Mouse (Mus musculus) limb, embryonic 14.5 days (tissue): Measurements from ENCODE around the gene Miga1. TPM values are rescaled to one million over a fixed set of nuclear protein-coding genes. Genes with fewer than 3 reads are reported as not detected.

Source experiments
- ATAC-seq: fragments of 200-750 bp; cut with Nextera tagmentation; 2 replicates; pipeline ENCODE4 v1.8.0; 2017; ENCODE audit warnings: low read depth, moderate number of reproducible peaks, moderate TSS enrichment; ENCODE audit not compliant: low FRiP score
- DNase-seq: peaks from one replicate; pipeline ENCODE4 v3.0.0-alpha.2; 2015; ENCODE audit warnings: low spot score
- H3K27ac ChIP-seq: fragments of 300-500 bp; sonication (generic); replicated peaks from 2 replicates; pipeline ENCODE4 v1.5.1; 2014; ENCODE audit warnings: low read depth, mild to moderate bottlenecking, low read length, moderate library complexity, mixed read lengths
- H3K27me3 ChIP-seq: fragments of 300-500 bp; sonication (generic); 2 replicates; pipeline ENCODE4 v1.6.1; 2014; ENCODE audit warnings: low read length, mixed read lengths; ENCODE audit not compliant: control insufficient read depth, insufficient read depth
- H3K36me3 ChIP-seq: fragments of 300-500 bp; sonication (generic); 2 replicates; pipeline ENCODE4 v1.6.1; 2014; ENCODE audit warnings: mild to moderate bottlenecking, low read length, moderate library complexity, mixed read lengths; ENCODE audit not compliant: control insufficient read depth, insufficient read depth
- H3K4me1 ChIP-seq: fragments of 300-500 bp; sonication (generic); 2 replicates; pipeline ENCODE4 v1.6.1; 2014; ENCODE audit warnings: antibody characterized with exemption, low read length, mixed read lengths; ENCODE audit not compliant: control insufficient read depth, insufficient read depth
- H3K4me2 ChIP-seq: fragments of 300-500 bp; sonication (generic); replicated peaks from 2 replicates; pipeline ENCODE4 v1.6.1; 2014; ENCODE audit warnings: low read depth, mild to moderate bottlenecking, low read length, moderate library complexity; ENCODE audit not compliant: severe bottlenecking
- H3K4me3 ChIP-seq: fragments of 300-500 bp; sonication (generic); replicated peaks from 2 replicates; pipeline ENCODE4 v1.5.1; 2014; ENCODE audit warnings: low read length
- H3K9ac ChIP-seq: fragments of 300-500 bp; sonication (generic); 2 replicates; pipeline ENCODE4 v1.6.1; 2014; ENCODE audit warnings: mild to moderate bottlenecking, low read depth, low read length, moderate library complexity; ENCODE audit not compliant: severe bottlenecking
- H3K9me3 ChIP-seq: fragments of 300-500 bp; sonication (generic); 2 replicates; pipeline ENCODE4 v1.6.1; 2016; ENCODE audit warnings: low read length; ENCODE audit not compliant: control insufficient read depth
- POLR2A ChIP-seq: fragments of 200-500 bp; IDR thresholded peaks from 2 replicates; pipeline ENCODE4 v1.8.0; 2012; ENCODE audit warnings: inconsistent platforms, mild to moderate bottlenecking, moderate library complexity, borderline replicate concordance; ENCODE audit not compliant: insufficient read depth, insufficient read length; ENCODE audit errors: extremely low read depth
- WGBS: fragments of 180-500 bp; shearing (Covaris S2); extraction: QIAGEN DNeasy Blood & Tissue Kit; methylation state at CpG from one replicate; pipeline ENCODE4 v1.1.7; 2014; 5-methylcytosine and 5-hydroxymethylcytosine counted together
- polyA plus RNA-seq, 2 experiments: library from polyadenylated mRNA; depleted of rRNA in 1 of 2; stranded (reverse) in 1 of 2; unstranded in 1 of 2; fragments of >200 nt; fragmentation: Nextera tagmentation in 1 of 2; extraction: Ambion mirVana in 1 of 2; gene quantifications; 2 replicates each; pipeline versions ENCODE4 v1.2.1 to v1.2.3; 2012 to 2014

Miga1 gene
- polyA plus RNA-seq, 2 experiments = 18.0 to 19.8 TPM

- 86% methylated on average over 15 of the region's 15 CpGs for WGBS
- ATAC-seq (no peak), DNase-seq (no peak)
- Histone ChIP-seq H3K4me3 (no peak overlapping the region), H3K36me3 (no peaks in the 10 kb centered on the region), H3K4me2 (no peak overlapping the region), H3K9me3 (no peaks in the 10 kb centered on the region), H3K27ac (no peak overlapping the region), H3K4me1 (peaks cover 7% of the 10 kb centered on the region), H3K27me3 (no peaks in the 10 kb centered on the region), H3K9ac (no peak overlapping the region)
- no peak for TF ChIP-seq POLR2A
These were observed 2.8 kb upstream of the Miga1 start for GRCm38 (mm10) chr3:152342961-152343517.

GRCm38 (mm10) chr3:152336085-152336484 lies 4.1 kb downstream of the Miga1 start:
- 81% methylated on average over 8 of the region's 8 CpGs for whole genome bisulfite sequencing
- H3K36me3 ChIP-seq = peaks cover 45% of the 10 kb centered on the region

DNA sequence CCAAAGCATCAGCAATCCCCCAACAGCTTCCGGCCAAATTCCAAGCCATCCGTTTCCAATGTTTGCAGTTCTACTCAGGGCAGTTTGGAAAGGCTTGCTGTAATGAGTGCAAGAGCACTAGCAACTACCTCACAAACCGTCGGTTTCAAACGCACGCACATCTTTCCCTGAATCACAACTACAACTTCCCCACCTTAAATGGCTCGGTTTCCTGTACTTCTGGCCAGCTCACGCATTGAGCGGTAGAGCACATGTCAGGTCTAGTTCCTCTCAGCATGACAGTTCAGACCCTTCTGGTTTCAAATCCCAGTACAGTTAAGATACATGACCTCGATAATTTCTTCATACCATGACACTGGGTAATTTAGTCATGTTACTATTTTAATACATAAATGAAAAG lies 6.6 kb downstream of the Miga1 start:
- H3K4me2 ChIP-seq = no peak overlapping the region
- no peak for DNase-seq
- no peaks in the 10 kb centered on the region for H3K9me3 ChIP-seq
- no peak for TF ChIP-seq POLR2A
- WGBS = 92% methylated on average over 10 of the region's 10 CpGs
- H3K4me3 ChIP-seq = no peak overlapping the region
- H3K36me3 ChIP-seq = peaks cover 45% of the 10 kb centered on the region
- ATAC-seq = no peak
- no peaks in the 10 kb centered on the region for H3K4me1 ChIP-seq
- H3K27me3 ChIP-seq = no peaks in the 10 kb centered on the region
- no peak overlapping the region for H3K27ac ChIP-seq
- no peak overlapping the region for H3K9ac ChIP-seq

More at GRCm38 (mm10) chr3:152336085-152336484, 4.1 kb downstream of the Miga1 start:
- TF ChIP-seq POLR2A = no peak
- H3K27me3 ChIP-seq = no peaks in the 10 kb centered on the region
- H3K4me1 ChIP-seq = peaks cover 3% of the 10 kb centered on the region; the same call in 1 of the 2 replicates
- no peak overlapping the region for H3K27ac ChIP-seq
- H3K9ac ChIP-seq = no peak overlapping the region
- DNase-seq (no peak), ATAC-seq (no peak)
- H3K9me3 ChIP-seq = no peaks in the 10 kb centered on the region
- no peak overlapping the region for H3K4me2 ChIP-seq
- no peak overlapping the region for H3K4me3 ChIP-seq

GRCm38 (mm10) chr3:152332545-152333300 lies 7.5 kb downstream of the Miga1 start:
- H3K27ac ChIP-seq = no peak overlapping the region
- no peaks in the 10 kb centered on the region for H3K27me3 ChIP-seq
- ATAC-seq (no peak), DNase-seq (no peak)
- H3K4me3 ChIP-seq = no peak overlapping the region
- H3K9ac ChIP-seq = no peak overlapping the region
- no peaks in the 10 kb centered on the region for H3K4me1 ChIP-seq
- WGBS = 89% methylated on average over 15 of the region's 15 CpGs
- no peak for TF ChIP-seq POLR2A
- H3K36me3 ChIP-seq = peaks cover 45% of the 10 kb centered on the region
- H3K9me3 ChIP-seq = no peaks in the 10 kb centered on the region
- H3K4me2 ChIP-seq = no peak overlapping the region

GRCm38 (mm10) chr3:152332104-152332503 lies 8.1 kb downstream of the Miga1 start:
- TF ChIP-seq POLR2A = no peak
- Histone ChIP-seq H3K27ac (no peak overlapping the region), H3K36me3 (peaks cover 40% of the 10 kb centered on the region), H3K4me1 (no peaks in the 10 kb centered on the region), H3K9ac (no peak overlapping the region), H3K4me3 (no peak overlapping the region), H3K9me3 (no peaks in the 10 kb centered on the region), H3K27me3 (no peaks in the 10 kb centered on the region), H3K4me2 (no peak overlapping the region)
- ATAC-seq (no peak), DNase-seq (no peak)
- WGBS = 88% methylated on average over 3 of the region's 6 CpGs
